Mouse (Mus musculus): ENCODE results near the gene Gm9964. TPM values are rescaled to one million over a fixed set of nuclear protein-coding genes. Genes with fewer than 3 reads are reported as not detected.

The Gm9964 gene
- polyA plus RNA-seq, 1 experiment: not detected

DNA sequence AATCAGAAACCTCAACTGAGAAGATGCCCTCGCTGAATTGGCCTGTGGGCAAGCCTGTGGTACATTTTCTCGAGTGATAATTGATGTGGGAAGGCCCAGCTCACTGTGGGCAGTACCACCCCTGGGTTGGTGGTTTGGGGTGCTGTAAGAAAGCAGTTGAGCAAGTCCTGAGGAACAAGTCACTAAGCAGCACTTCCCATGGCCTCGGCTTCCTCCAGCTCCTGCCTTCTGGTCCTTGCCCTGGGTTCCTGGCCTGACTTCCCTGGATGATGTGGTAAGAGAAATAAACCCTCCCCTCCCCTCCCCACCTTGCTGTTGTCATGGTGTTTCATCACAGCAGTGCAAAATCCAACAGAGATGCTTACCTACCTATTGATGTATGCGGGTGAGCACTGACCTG, 31.4 kb upstream of the Gm9964 start:
- no peak overlapping the region for H3K4me3 ChIP-seq (replicated peaks; ENCODE audit: control insufficient read depth, low read depth, low read length)
- H3K27ac ChIP-seq (ENCODE audit: control insufficient read depth, insufficient read depth, low read depth, low read length, poor library complexity): no peak overlapping the region
- H3K4me1 ChIP-seq (ENCODE audit: control insufficient read depth, insufficient read depth, low read length): no peaks in the 10 kb centered on the region; the same call in 1 of the 2 replicates
- WGBS: 42% methylated on average over 4 of the region's 4 CpGs
- TF ChIP-seq POLR2A (IDR thresholded peaks at IDR 0.05; ENCODE audit: borderline replicate concordance, control insufficient read depth, low read depth, low read length) (no peak), CTCF (IDR thresholded peaks at IDR 0.05; ENCODE audit: control insufficient read depth, insufficient read depth, low read length) (no peak)

DNA sequence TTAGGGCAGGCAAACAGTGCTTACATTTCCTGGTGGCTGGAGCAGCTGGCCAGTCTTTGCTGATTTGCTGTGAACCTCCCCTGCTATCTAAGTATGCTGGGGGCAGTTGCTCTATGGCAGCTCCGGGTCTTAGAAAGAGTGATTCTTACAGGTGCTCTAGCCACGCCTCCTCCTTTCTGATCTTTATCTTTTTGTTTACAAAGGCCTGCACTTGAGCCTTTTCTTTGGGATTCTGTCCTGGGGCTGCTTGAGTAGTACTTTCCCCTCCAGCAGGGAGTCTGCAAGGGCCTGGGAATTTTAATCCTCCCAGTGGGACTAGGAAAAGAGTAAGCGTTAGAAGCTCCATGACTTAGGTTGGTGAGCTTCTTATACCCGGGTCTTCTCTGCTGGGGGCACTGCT, 30.4 kb upstream of the Gm9964 start:
- no peak overlapping the region for H3K4me3 ChIP-seq (replicated peaks; ENCODE audit: control insufficient read depth, low read depth, low read length)
- H3K27ac ChIP-seq (ENCODE audit: control insufficient read depth, insufficient read depth, low read depth, low read length, poor library complexity): no peak overlapping the region
- 72% methylated on average over 4 of the region's 4 CpGs for WGBS
- no peaks in the 10 kb centered on the region; the same call in 1 of the 2 replicates for H3K4me1 ChIP-seq (ENCODE audit: control insufficient read depth, insufficient read depth, low read length)
- TF ChIP-seq CTCF (IDR thresholded peaks at IDR 0.05; ENCODE audit: control insufficient read depth, insufficient read depth, low read length): no peak
- no peak for TF ChIP-seq POLR2A (IDR thresholded peaks at IDR 0.05; ENCODE audit: borderline replicate concordance, control insufficient read depth, low read depth, low read length)

- WGBS: 18% methylated on average over 8 of the region's 8 CpGs
- Histone ChIP-seq H3K4me1 (ENCODE audit: control insufficient read depth, insufficient read depth, low read length) (no peaks in the 10 kb centered on the region; the same call in 1 of the 2 replicates), H3K27ac (ENCODE audit: control insufficient read depth, insufficient read depth, low read depth, low read length, poor library complexity) (no peak overlapping the region), H3K4me3 (replicated peaks; ENCODE audit: control insufficient read depth, low read depth, low read length) (no peak overlapping the region)
- TF ChIP-seq CTCF (IDR thresholded peaks at IDR 0.05; ENCODE audit: control insufficient read depth, insufficient read depth, low read length) (no peak), POLR2A (IDR thresholded peaks at IDR 0.05; ENCODE audit: borderline replicate concordance, control insufficient read depth, low read depth, low read length) (no peak)
These were observed 29.0 kb upstream of the Gm9964 start for GRCm38 (mm10) chr11:79325663-79326062.

DNA sequence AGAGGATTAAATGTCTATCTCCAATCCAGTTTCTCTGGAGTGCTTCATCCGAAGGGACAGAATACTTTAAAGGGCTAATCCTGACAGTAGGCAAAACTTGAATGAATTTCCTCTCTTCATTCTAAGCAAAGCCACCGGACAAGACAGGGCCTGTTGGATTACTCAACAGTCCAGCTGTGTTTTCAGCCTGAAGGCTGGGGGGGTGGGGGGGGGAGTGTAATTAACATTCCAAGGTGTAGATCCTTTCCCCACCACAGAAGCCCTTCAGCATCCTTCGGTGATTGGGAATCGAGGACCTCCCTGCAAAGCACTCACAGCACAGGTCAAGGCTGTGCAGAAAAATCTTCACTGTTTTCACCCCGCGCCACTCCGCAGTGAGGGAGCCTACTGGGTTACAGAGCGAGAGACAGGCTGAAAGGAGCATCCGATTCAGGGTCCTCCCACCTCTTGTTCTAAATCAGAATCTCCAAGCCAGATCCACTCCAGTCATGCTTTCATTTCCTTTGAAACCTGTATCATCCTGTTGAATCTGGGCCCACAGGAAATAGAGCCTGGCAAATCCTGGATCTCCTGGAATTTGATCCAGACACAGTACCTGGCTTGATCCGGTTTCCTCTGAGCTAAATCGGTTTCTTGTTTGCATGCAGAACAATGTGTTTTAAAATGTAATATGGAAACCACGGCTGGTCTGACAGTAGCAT, 27.4 kb upstream of the Gm9964 start:
- no peak overlapping the region for H3K4me3 ChIP-seq (replicated peaks; ENCODE audit: control insufficient read depth, low read depth, low read length)
- 83% methylated on average over 12 of the region's 12 CpGs for WGBS
- TF ChIP-seq POLR2A (IDR thresholded peaks at IDR 0.05; ENCODE audit: borderline replicate concordance, control insufficient read depth, low read depth, low read length) (no peak), CTCF (IDR thresholded peaks at IDR 0.05; ENCODE audit: control insufficient read depth, insufficient read depth, low read length) (no peak)
- H3K4me1 ChIP-seq (ENCODE audit: control insufficient read depth, insufficient read depth, low read length): no peaks in the 10 kb centered on the region; the same call in 1 of the 2 replicates
- no peak overlapping the region for H3K27ac ChIP-seq (ENCODE audit: control insufficient read depth, insufficient read depth, low read depth, low read length, poor library complexity)

DNA sequence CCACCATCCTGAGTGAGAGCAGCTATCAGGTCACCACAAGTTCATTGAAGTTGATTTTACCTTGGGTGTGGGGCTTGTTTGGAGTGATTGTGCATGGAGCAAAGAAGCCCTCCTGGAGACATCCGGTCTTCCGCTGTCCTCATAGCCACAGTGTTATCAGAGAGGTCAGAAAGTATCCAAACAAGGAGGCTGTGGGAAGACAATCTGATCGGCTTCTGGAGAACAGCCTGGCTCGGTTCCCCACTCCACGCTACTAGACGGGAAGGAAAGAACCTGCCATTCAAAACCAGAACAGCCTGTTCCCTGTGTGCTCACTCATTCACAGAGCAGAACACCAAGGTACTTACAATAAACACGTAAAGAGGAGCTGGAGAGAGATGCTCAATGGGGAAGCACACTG, 23.1 kb upstream of the Gm9964 start:
- no peak for TF ChIP-seq POLR2A (IDR thresholded peaks at IDR 0.05; ENCODE audit: borderline replicate concordance, control insufficient read depth, low read depth, low read length)
- no peak for TF ChIP-seq CTCF (IDR thresholded peaks at IDR 0.05; ENCODE audit: control insufficient read depth, insufficient read depth, low read length)
- Histone ChIP-seq H3K4me1 (ENCODE audit: control insufficient read depth, insufficient read depth, low read length) (no peaks in the 10 kb centered on the region), H3K27ac (ENCODE audit: control insufficient read depth, insufficient read depth, low read depth, low read length, poor library complexity) (no peak overlapping the region), H3K4me3 (replicated peaks; ENCODE audit: control insufficient read depth, low read depth, low read length) (no peak overlapping the region)
- 82% methylated on average over 7 of the region's 7 CpGs for WGBS

- no peak overlapping the region for H3K27ac ChIP-seq (ENCODE audit: control insufficient read depth, insufficient read depth, low read depth, low read length, poor library complexity)
- H3K4me1 ChIP-seq (ENCODE audit: control insufficient read depth, insufficient read depth, low read length): no peaks in the 10 kb centered on the region
- 81% methylated on average over 8 of the region's 8 CpGs for WGBS
- no peak overlapping the region for H3K4me3 ChIP-seq (replicated peaks; ENCODE audit: control insufficient read depth, low read depth, low read length)
- TF ChIP-seq POLR2A (IDR thresholded peaks at IDR 0.05; ENCODE audit: borderline replicate concordance, control insufficient read depth, low read depth, low read length) (no peak), CTCF (IDR thresholded peaks at IDR 0.05; ENCODE audit: control insufficient read depth, insufficient read depth, low read length) (no peak)
These were observed 20.2 kb upstream of the Gm9964 start for GRCm38 (mm10) chr11:79316807-79317345.

GRCm38 (mm10) chr11:79310467-79310866, 13.8 kb upstream of the Gm9964 start:
- TF ChIP-seq POLR2A (IDR thresholded peaks at IDR 0.05; ENCODE audit: borderline replicate concordance, control insufficient read depth, low read depth, low read length) (no peak), CTCF (IDR thresholded peaks at IDR 0.05; ENCODE audit: control insufficient read depth, insufficient read depth, low read length) (no peak)
- WGBS: 20% methylated on average over 5 of the region's 5 CpGs
- H3K27ac ChIP-seq (ENCODE audit: control insufficient read depth, insufficient read depth, low read depth, low read length, poor library complexity): no peak overlapping the region
- H3K4me1 ChIP-seq (ENCODE audit: control insufficient read depth, insufficient read depth, low read length): peaks cover 7% of the 10 kb centered on the region; the same call in 1 of the 2 replicates
- H3K4me3 ChIP-seq (replicated peaks; ENCODE audit: control insufficient read depth, low read depth, low read length): no peak overlapping the region

DNA sequence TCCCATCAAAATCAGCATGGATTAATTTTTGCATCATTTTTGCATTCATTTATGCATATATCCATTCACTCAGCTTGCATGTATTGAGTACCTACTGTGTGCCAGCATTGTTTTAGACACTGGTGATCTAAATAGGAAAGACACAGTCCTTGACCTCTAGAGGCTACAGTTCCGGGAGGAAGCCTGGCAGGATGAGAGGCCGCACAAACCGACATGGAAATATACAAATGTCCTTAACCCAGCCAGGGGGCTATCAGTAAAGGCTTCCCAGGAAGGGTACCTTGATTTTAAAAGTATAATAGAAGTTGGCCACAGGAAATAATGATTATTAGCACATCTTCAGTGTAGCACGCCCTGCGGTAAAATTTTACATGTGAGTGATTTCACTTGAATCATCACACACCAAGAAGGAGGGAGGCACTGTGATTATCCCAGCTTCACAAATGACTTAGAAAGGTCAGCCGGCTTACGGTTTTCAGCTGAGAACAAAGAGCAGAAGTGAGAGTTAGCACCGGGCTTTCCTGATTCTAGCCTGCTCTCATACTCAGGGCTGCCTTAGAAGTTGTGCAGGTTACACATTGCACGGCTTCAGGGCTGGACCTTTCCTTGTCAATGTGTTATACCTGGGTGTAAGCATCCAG, 11.0 kb upstream of the Gm9964 start:
- 56% methylated on average over 9 of the region's 9 CpGs for WGBS
- no peak for TF ChIP-seq POLR2A (IDR thresholded peaks at IDR 0.05; ENCODE audit: borderline replicate concordance, control insufficient read depth, low read depth, low read length)
- Histone ChIP-seq H3K27ac (ENCODE audit: control insufficient read depth, insufficient read depth, low read depth, low read length, poor library complexity) (no peak overlapping the region), H3K4me1 (ENCODE audit: control insufficient read depth, insufficient read depth, low read length) (peaks cover 9% of the 10 kb centered on the region; the same call in 1 of the 2 replicates), H3K4me3 (replicated peaks; ENCODE audit: control insufficient read depth, low read depth, low read length) (no peak overlapping the region)
